Mouse (Mus musculus) hematopoietic stem cell, adult 5-6 weeks (primary cell): Measurements from ENCODE around the gene Def6. TPM values are rescaled to one million over a fixed set of nuclear protein-coding genes. Genes with fewer than 3 reads are reported as not detected.

Experiments
- ATAC-seq, 2 experiments: fragments of 125-278 bp in 1 of 2; replicated peaks in 1 of 2; 2 replicates each; pipeline ENCODE4 v1.8.0; 2016 to 2017; ENCODE audit warnings: inconsistent platforms in 2 of 2, mild to moderate bottlenecking in 2 of 2, moderate number of reproducible peaks in 2 of 2, low read depth in 1 of 2, moderate TSS enrichment in 1 of 2; ENCODE audit not compliant: low FRiP score in 2 of 2, poor library complexity in 2 of 2, severe bottlenecking in 2 of 2, insufficient read depth in 1 of 2, low TSS enrichment in 1 of 2
- total RNA-seq: library from RNA; stranded (forward); fragments of 172-1452, 232-1000 nt; gene quantifications from 2 replicates; pipeline ENCODE4 v1.2.3, GENCODE M21; 2017

Gene Def6
- total RNA-seq, 1 experiment from 2014 or later = 113 TPM

DNA sequence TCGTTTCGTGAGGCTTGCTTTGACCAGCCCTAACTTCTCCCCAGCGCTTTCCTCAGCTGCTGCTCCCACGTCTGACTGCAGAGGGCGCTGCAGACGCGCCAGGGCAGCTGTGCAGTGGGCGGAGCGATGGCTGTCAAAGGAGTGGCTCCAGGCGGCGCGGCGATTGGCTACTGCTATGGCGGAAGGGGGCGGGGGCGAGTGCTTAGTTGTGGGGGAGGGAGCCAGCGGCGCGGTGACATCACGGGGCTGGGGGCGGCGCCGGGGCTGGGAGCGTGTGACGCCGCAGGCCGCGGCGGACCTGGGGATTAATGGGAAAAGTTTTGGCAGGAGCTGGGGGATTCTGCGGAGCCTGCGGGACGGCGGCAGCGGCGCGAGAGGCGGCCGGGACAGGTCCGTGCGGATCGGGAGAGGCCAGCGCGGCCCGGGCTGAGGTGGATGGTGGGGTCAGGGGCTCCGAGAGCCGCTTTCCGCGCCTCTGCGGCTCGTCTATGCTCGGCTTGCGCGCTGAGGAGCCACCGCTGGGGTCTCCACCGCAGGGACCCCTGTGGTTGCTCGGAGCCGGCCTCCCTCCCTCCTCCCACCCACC is 25.0 kb downstream of the Def6 start, which contains the start of gene Ppard:
TSS of gene Ppard (plus strand) at position 226 of the 586 bp plus-strand sequence.
- ATAC-seq = peak; percentile 92 to 94

DNA sequence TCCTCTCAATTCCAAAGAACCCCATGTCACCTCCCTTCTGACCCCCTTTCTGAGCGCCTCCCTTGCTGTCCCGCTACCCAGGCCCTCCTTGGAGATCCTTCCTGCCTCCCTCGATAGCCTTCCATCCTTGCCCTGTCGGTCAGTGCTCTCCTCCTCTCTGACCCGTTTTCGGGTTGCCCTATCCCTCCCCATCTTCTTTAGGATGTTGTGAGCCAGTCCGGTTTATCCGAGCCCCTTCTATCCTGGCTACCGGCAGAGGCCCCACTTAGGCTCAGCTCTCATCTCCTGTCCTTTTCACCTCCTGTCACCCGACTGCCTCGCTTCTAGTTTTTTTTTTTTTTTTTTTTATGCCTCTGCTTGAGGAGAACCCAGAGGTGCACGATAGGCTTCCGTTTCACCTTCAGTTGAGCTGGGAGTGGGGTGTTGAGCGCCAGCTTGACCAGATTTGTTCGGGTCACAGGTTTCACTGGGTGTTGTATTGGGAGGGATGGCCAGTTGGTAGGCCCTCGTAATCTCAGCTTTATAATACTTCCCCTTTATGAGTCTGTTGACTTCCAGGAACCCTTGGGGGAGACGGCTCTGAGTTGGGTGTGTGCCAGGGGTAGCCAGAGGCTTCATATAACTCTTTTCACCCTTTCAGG is 25.6 kb downstream of the Def6 start:
- peak; percentile 27 to 39; a peak in 1 of 4 replicates for ATAC-seq

GRCm38 (mm10) chr17:28234641-28235040 is 27.1 kb downstream of the Def6 start:
- ATAC-seq = no peak

- no peak for ATAC-seq
Measured at GRCm38 (mm10) chr17:28235982-28236635, 28.5 kb downstream of the Def6 start.

- ATAC-seq = no peak
Measured at GRCm38 (mm10) chr17:28236636-28237015, 29.0 kb downstream of the Def6 start.

GRCm38 (mm10) chr17:28237362-28237761 is 29.8 kb downstream of the Def6 start:
- ATAC-seq = no peak

DNA sequence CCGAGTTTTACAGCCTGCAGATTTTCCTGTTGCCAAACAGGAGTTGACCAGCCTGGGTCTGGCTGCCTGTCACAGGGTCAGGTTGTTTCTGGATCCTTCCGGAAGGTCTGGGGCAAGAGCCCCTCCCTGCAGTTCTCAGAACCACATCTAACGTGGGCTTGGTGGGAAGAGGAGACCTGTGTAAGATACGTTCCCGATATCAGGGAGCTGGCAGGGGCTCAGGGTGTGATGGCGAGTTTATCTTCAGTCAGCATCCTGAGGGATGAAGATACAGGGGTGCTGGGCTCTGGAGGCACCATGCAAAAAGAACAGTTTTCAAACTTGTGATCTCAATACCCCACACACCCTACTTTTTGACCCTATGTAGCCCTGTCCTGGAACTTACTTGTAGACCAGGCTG is 30.3 kb downstream of the Def6 start:
- ATAC-seq = no peak

- ATAC-seq = no peak
Measured at GRCm38 (mm10) chr17:28240846-28241245, 33.3 kb downstream of the Def6 start.

GRCm38 (mm10) chr17:28242296-28242695 is 34.7 kb downstream of the Def6 start:
- no peak for ATAC-seq

DNA sequence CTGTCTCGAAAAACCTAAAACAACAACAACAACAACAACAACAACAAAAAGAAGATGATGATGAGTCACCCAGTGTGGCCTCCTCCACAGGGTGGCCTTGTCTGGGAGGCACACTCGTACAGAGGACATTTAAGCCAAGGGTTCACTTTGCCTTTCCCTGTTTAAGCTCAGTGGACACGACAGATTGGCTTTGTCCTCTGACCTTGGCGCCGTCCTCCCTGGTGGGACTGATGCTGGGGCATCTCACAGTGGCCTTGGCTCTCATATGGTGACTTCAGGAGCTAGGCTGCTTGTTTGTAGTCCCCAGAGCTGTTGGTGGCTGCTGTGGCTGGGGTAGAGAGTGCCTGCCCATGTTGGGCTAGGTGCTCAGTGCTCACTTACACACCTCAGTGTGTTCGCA is 36.6 kb downstream of the Def6 start:
- ATAC-seq = no peak

- no peak for ATAC-seq
Measured at GRCm38 (mm10) chr17:28244714-28245113, 37.1 kb downstream of the Def6 start.

DNA sequence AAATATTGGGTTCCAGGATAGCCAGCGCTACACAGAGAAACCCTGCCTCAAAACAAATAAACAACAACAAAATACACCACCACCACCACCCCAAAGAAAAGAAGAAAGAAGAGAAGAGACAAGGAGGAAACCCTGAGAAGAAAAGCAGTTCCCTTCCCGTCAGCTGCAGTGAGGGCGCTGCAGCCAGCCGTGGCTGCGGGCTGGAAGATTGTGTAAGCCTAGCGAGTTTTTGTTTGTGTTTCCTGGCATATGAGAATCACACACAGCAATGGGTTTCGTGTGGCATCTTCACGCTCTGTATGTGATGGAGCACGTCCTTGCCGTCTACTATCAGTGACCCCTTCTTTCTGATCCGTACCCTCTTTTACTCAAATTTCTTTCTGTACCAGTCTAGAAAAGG is 39.1 kb downstream of the Def6 start:
- no peak for ATAC-seq

DNA sequence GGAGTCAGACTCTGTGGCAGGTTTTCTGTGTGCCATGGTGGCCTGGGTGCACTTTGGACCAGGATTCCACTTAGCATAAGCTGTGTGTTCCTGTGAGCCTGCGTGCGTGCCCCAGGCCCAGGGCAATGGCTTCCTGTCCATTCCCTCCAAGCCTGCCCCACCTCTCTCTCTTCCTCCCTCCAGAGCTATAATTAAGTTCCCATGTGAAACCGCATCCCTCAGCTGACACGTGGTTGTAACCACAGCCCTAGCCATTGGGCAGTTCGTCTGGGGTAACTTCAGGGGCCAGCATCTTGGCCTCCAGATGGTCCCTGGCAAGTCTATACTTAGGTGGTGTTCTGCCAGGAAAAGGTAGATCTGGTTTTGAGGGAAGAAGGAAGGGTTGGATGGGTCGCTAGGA is 40.0 kb downstream of the Def6 start:
- ATAC-seq = peak; percentile 84

- no peak for ATAC-seq
Measured at GRCm38 (mm10) chr17:28249062-28249461, 41.5 kb downstream of the Def6 start.

DNA sequence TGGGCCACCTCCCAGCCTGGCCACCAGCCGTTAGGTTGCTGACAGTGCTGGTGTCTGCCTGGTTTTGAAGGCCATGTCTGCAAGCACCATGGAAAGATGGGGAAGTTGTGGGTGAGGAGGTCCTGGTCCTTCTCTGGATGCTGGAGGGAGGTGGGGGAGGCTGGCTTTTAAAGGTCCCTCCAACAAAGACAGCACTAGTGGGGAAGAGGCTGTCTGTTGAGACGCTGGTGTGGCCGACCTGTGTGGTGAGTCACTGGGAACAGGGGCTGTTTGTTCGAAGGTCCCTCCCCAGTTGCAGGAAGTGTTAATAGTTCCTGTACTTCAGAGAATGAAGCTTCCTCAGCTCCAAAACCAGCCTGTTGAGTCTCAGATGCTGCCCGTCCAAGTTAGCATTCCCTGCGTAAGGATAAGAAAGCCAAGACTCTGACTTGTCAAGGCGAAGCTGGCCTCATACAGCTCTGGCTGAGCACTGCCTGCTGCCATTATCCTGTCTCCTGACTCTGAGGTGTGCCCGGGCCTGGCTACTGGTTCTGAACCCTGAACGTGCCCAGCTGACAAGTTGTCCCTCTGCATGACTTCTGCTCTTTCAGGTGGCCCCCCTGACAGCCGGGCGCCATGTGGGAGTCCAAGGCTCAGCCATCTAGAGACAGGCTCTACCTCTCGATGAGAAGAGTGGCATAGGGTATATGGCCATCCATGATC is 44.2 kb downstream of the Def6 start:
- peak in 1 of 2 experiments; percentile 8; a peak in 1 of 4 replicates for ATAC-seq

- no peak for ATAC-seq
Measured at GRCm38 (mm10) chr17:28252281-28252648, 44.7 kb downstream of the Def6 start.

GRCm38 (mm10) chr17:28253216-28253615 is 45.6 kb downstream of the Def6 start:
- no peak for ATAC-seq

GRCm38 (mm10) chr17:28254804-28255203 is 47.2 kb downstream of the Def6 start:
- ATAC-seq = no peak
